Mouse (Mus musculus): ENCODE data around the gene Cep152. TPM values are rescaled to one million over a fixed set of nuclear protein-coding genes. Genes with fewer than 3 reads are reported as not detected.
A peak's percentile ranks its signal among the peaks of the same experiment; 100 is the strongest.

Gene Cep152
- polyA plus RNA-seq, 1 experiment from 2014 or later = 2.1 TPM

DNA sequence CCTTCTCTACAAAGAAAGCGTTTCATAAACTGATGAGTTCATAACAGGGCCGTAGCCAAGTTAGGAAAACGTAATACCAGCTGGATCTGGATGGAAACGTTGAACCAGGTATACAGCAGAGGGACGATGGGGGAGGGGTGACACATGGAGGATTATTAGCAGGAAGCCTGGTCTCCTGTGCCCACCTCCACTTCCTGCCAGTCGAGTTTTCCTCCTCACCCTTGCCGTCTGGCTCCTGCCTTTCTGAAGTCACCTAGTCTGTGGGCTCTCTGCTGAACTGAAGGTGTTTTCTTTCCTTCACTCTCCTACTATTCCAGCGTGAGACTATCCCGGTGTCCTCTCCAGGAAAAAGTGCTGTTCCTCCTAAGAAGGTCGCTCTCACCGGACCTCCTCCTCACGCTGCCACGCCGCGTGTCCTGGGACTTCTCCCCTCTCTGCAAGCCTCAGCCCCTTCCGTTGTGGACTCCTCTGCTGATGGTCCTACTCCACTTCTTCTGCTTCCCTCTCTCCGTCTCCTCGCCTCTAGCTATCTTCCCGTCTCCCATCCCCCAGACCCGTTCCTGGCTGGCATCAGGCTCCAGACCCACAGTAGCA, 35.7 kb upstream of the Cep152 start:
- 43% methylated on average over 20 of the region's 20 CpGs for WGBS
- Histone ChIP-seq H3K27me3 (replicated peaks) (0 out of 2 replicates have a peak, but pooled peaks cover 2% of the 10 kb centered on the region), H3K27ac (replicated peaks) (peak overlapping the region; percentile 56), H3K9me3 (replicated peaks) (no peaks in the 10 kb centered on the region), H3K4me1 (peaks cover 15% of the 10 kb centered on the region), H3K4me2 (peak overlapping the region; percentile 51), H3K9ac (replicated peaks) (peak overlapping the region; percentile 32), H3K36me3 (no peaks in the 10 kb centered on the region), H3K4me3 (replicated peaks) (peak overlapping the region; percentile 19)
- ATAC-seq (ENCODE audit: low FRiP score) = peak; percentile 66; the same call in 1 of the 2 replicates

DNA sequence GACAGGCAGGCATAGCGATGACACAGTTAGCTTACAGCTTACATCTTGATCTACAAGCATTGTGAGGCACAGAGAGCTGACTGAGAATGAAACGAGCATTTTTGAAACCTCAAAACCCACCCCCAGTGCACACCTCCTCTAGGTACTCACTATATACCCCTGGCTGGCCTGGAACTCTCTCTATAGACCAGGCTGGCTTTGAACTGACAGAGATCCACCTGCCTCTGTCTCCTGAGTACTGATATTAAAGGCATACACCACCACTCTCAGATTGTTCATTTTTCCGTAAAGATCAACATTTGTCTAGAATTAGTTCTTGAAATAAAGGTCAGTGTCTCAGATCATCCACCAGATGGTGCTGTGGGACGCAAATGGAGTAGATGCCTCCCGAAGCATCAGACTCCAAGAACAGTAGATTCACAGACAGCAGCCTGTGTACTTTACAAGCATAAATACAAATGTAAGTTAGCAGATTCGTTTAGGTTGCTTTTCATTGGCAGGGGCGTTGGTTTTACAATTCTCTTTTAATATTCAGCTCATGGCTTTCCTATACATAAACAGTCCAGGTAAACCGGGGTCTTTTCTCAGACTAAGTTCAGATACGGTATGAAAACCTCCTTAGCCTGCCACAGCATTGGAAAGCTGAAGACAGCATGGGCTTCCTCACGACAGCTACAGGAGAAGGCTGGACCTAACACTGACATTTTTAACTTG, 35.1 kb upstream of the Cep152 start:
- H3K27ac ChIP-seq (replicated peaks) = peak overlapping the region; percentile 56
- H3K27me3 ChIP-seq (replicated peaks) = 0 out of 2 replicates have a peak, but pooled peaks cover 2% of the 10 kb centered on the region
- no peaks in the 10 kb centered on the region for H3K9me3 ChIP-seq (replicated peaks)
- peak overlapping the region; percentile 19 for H3K4me3 ChIP-seq (replicated peaks)
- WGBS = 16% methylated on average over 10 of the region's 10 CpGs
- ATAC-seq (ENCODE audit: low FRiP score) = peak; percentile 86; the same call in 1 of the 2 replicates
- H3K4me2 ChIP-seq = peak overlapping the region; percentile 51
- H3K9ac ChIP-seq (replicated peaks) = peak overlapping the region; percentile 32; the same call in 1 of the 2 replicates
- no peaks in the 10 kb centered on the region for H3K36me3 ChIP-seq
- H3K4me1 ChIP-seq = peaks cover 15% of the 10 kb centered on the region

DNA sequence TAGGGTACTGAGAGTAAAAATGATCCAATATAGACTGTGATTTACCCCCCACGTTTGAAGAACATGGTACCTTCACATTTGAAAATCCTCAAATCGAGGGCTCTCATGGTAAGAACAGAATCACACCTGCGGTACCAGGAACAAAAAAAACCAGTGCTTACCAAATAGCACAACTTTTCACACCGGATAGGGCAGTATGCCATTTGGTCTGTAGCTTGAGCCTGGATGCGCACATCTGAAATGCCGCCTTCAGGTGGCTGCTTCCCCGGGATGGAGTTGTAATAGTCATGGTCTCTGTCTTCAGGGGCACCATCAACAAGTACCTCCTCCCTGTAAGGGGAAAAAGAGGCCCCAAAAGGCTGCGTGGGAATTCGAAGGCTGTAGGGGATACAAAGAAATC, 30.5 kb upstream of the Cep152 start:
- Histone ChIP-seq H3K9me3 (replicated peaks) (no peaks in the 10 kb centered on the region), H3K27me3 (replicated peaks) (no peaks in the 10 kb centered on the region), H3K4me1 (peaks cover 5% of the 10 kb centered on the region), H3K4me3 (replicated peaks) (no peak overlapping the region), H3K9ac (replicated peaks) (no peak overlapping the region), H3K4me2 (no peak overlapping the region), H3K27ac (replicated peaks) (no peak overlapping the region), H3K36me3 (no peaks in the 10 kb centered on the region)
- ATAC-seq (ENCODE audit: low FRiP score) = no peak
- WGBS = 93% methylated on average over 9 of the region's 9 CpGs

DNA sequence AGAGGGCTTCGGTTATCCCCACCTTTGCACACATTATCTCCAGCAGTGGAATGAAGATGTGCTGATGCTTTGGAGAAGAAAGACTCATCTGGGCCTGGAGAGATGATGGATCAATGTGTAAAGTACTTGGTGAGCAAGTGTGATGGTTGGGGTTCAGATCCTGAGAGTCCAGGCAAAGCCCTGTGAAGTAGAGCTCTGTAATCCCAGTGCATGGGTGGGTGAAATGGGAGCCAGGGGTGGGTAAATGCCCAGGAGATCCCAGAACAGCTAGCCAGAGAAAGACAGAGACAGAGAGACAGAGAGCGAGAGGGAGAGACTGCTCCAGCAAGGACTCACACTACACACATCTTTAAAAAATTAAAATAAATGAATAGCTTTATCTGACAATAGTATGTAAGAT, 28.4 kb upstream of the Cep152 start:
- Histone ChIP-seq H3K4me2 (no peak overlapping the region), H3K4me3 (replicated peaks) (no peak overlapping the region), H3K4me1 (no peaks in the 10 kb centered on the region), H3K27me3 (replicated peaks) (no peaks in the 10 kb centered on the region), H3K27ac (replicated peaks) (no peak overlapping the region), H3K9me3 (replicated peaks) (no peaks in the 10 kb centered on the region), H3K36me3 (no peaks in the 10 kb centered on the region), H3K9ac (replicated peaks) (no peak overlapping the region)
- no peak for ATAC-seq (ENCODE audit: low FRiP score)
- WGBS = 91% methylated on average over 2 of the region's 2 CpGs

DNA sequence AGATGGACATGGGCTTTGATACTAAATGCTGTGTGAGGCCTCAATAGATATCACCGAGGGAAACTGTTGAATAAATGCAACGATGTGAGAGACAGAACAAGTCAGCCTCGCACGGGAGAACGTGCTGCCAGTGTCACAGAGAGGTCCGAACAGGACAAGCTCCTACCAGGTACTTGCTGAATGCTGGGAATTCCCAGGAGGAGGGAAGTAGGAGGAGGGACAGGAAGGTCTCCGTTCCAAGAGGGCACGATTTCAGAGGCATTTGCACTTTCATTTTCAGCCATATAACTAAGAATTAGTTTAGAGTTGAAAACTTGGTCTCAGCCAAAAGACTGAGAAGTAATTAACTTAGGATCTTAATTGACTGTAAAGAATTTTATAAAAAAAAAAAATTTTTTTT, 26.6 kb upstream of the Cep152 start:
- H3K9ac ChIP-seq (replicated peaks) = no peak overlapping the region
- H3K27ac ChIP-seq (replicated peaks) = no peak overlapping the region
- no peaks in the 10 kb centered on the region for H3K36me3 ChIP-seq
- no peak overlapping the region for H3K4me2 ChIP-seq
- no peaks in the 10 kb centered on the region for H3K9me3 ChIP-seq (replicated peaks)
- WGBS = 51% methylated on average over 8 of the region's 8 CpGs
- no peak for ATAC-seq (ENCODE audit: low FRiP score)
- no peaks in the 10 kb centered on the region for H3K27me3 ChIP-seq (replicated peaks)
- no peaks in the 10 kb centered on the region for H3K4me1 ChIP-seq
- H3K4me3 ChIP-seq (replicated peaks) = no peak overlapping the region

DNA sequence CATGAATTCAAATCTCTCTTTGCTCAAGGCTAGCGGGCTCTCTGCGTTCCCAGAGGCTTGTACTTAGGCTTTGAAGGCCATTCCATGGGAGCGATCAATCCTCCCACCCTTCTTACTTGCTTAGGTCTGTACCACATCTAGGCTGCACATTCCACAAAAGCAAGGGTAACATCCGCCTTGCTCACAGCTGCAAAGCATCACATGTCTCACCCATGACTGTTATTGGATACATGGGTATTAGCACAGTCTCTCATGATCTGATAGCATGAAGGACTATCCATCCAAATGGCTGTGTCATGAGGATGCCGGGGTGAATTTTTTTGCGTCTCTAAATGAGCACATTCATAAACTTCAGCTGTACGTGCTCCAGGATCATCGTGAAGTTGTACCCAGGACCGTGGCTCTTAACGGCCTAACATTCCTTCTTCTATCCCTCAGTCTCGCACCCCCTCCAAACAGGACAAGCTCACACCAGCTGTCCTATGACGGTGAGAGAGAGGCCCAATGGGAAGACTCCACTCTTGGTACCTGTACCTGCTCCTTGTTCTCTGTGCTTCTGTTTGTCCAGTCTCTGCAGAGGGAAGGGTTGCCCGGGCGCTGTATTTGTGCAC, 25.9 kb upstream of the Cep152 start:
- no peaks in the 10 kb centered on the region for H3K27me3 ChIP-seq (replicated peaks)
- no peak overlapping the region for H3K9ac ChIP-seq (replicated peaks)
- 92% methylated on average over 14 of the region's 14 CpGs for WGBS
- H3K36me3 ChIP-seq = no peaks in the 10 kb centered on the region
- no peak for ATAC-seq (ENCODE audit: low FRiP score)
- no peak overlapping the region for H3K4me2 ChIP-seq
- H3K4me1 ChIP-seq = no peaks in the 10 kb centered on the region
- H3K4me3 ChIP-seq (replicated peaks) = no peak overlapping the region
- no peaks in the 10 kb centered on the region for H3K9me3 ChIP-seq (replicated peaks)
- H3K27ac ChIP-seq (replicated peaks) = no peak overlapping the region

DNA sequence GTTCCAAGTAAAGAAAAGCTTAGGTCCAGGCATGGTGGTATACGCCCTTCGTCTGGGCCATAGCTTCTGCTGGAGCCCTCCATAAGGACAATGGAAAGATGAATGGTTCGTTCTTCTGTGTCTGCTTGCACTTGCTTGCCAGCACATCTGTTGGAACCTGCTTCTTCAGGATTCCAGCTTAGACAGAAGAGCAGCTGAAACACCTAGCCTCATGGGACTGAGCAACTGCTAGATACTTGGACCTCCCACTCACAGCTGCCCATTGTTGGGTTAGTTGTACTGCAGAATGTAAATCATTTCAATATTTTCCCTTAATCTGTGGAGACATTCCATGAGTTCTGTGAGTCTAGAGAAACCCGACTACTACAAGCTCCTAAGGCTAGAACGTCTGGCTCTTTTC, 25.1 kb upstream of the Cep152 start:
- Histone ChIP-seq H3K4me2 (no peak overlapping the region), H3K9ac (replicated peaks) (no peak overlapping the region), H3K4me3 (replicated peaks) (no peak overlapping the region), H3K9me3 (replicated peaks) (no peaks in the 10 kb centered on the region), H3K27me3 (replicated peaks) (no peaks in the 10 kb centered on the region), H3K4me1 (no peaks in the 10 kb centered on the region), H3K27ac (replicated peaks) (no peak overlapping the region), H3K36me3 (no peaks in the 10 kb centered on the region)
- WGBS = 89% methylated on average over 5 of the region's 5 CpGs
- no peak for ATAC-seq (ENCODE audit: low FRiP score)

DNA sequence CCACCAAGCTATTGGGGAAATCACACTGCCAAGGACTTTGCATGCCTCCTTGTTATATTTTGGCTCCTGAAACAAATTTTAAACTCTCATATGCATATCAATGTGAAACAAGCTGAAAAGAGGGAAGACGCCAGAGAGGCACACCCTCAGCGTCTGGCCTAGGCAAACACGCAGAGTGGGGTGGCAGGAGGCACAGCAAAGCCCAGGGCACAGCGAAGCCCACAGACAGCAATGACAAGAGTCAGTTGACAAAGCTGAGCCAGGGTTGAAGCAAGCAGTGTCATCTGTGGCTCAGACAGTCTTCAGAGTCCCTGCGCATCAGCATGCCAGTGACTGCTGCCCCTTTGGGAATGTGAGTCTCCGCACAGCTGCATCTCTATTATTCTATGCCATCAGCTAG, 20.0 kb upstream of the Cep152 start:
- H3K9ac ChIP-seq (replicated peaks) = no peak overlapping the region
- H3K27ac ChIP-seq (replicated peaks) = no peak overlapping the region
- no peaks in the 10 kb centered on the region for H3K9me3 ChIP-seq (replicated peaks)
- no peaks in the 10 kb centered on the region for H3K36me3 ChIP-seq
- H3K27me3 ChIP-seq (replicated peaks) = no peaks in the 10 kb centered on the region
- no peaks in the 10 kb centered on the region for H3K4me1 ChIP-seq
- no peak overlapping the region for H3K4me3 ChIP-seq (replicated peaks)
- no peak for ATAC-seq (ENCODE audit: low FRiP score)
- H3K4me2 ChIP-seq = no peak overlapping the region
- 62% methylated on average over 6 of the region's 6 CpGs for WGBS

DNA sequence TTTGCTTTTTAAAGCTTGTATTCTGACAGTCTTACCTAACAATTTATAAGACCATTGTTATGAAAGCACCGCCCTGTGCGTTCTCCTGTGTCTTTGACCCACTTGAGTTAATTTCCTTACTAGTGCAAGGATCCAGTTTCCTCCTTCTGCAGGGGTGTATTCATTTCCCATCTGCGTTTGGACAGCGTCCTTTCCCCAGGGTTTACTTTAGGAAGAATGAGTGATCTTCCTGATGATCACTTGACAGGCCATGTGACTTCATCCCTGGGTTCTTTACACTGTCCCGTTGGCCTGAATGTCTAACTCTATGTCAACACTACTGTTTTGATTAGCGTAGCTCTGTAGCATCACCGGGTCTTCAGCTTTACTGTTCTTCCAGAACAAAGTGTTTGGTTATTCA, 12.4 kb upstream of the Cep152 start:
- no peaks in the 10 kb centered on the region for H3K27me3 ChIP-seq (replicated peaks)
- no peaks in the 10 kb centered on the region for H3K9me3 ChIP-seq (replicated peaks)
- no peaks in the 10 kb centered on the region for H3K4me1 ChIP-seq
- H3K27ac ChIP-seq (replicated peaks) = no peak overlapping the region
- no peaks in the 10 kb centered on the region; the same call in 1 of the 2 replicates for H3K36me3 ChIP-seq
- no peak overlapping the region for H3K9ac ChIP-seq (replicated peaks)
- no peak for ATAC-seq (ENCODE audit: low FRiP score)
- 93% methylated on average over 7 of the region's 7 CpGs for WGBS
- H3K4me2 ChIP-seq = no peak overlapping the region
- no peak overlapping the region for H3K4me3 ChIP-seq (replicated peaks)

DNA sequence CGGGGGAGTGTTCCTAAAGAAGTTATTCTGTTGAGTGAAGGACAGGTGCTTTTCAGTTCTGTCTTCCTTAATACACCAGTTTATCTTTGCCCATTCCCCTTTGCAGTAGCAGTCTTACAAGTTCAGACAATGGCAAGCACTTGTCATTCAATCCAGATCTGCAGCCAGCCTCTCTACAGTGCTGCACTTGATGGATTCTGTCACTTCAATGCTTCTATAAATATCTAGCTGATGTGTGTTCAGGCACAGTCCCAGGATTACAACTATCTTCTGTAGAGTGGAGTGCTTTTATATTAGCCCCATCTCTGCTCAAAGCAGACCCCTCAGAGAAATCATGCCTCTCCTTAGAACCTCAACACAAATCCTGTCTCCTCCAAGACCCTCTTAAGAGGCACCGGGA, 5.1 kb upstream of the Cep152 start:
- 97% methylated on average over 2 of the region's 2 CpGs for WGBS

DNA sequence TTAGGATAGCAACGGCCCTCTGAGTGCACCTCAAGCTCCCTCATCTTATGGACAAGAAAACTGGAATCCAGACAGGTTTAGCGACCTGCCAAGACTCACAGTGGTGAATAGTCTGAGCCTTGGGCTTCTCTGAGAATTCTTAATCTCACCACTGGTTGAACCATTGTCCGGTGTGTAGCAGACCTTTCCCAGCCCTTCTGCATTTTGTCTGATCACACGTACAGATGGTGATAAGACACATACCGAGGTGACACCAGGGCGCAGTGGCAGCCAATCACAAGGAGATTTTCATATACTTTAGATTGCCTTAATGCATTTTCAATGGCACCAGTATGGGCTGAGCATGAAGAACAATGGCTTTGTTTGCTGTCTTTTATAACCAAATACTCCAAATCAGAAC, 3.6 kb upstream of the Cep152 start:
- WGBS = 90% methylated on average over 6 of the region's 6 CpGs
- Histone ChIP-seq H3K36me3 (no peaks in the 10 kb centered on the region), H3K4me3 (replicated peaks) (no peak overlapping the region), H3K9me3 (replicated peaks) (no peaks in the 10 kb centered on the region), H3K4me2 (no peak overlapping the region), H3K9ac (replicated peaks) (no peak overlapping the region), H3K27me3 (replicated peaks) (no peaks in the 10 kb centered on the region), H3K27ac (replicated peaks) (no peak overlapping the region), H3K4me1 (peaks cover 16% of the 10 kb centered on the region)
- ATAC-seq (ENCODE audit: low FRiP score) = no peak

More for the DNA sequence above, 5.1 kb upstream of the Cep152 start:
- Histone ChIP-seq H3K9me3 (replicated peaks) (no peaks in the 10 kb centered on the region), H3K36me3 (no peaks in the 10 kb centered on the region), H3K27me3 (replicated peaks) (no peaks in the 10 kb centered on the region), H3K4me3 (replicated peaks) (no peak overlapping the region), H3K27ac (replicated peaks) (no peak overlapping the region), H3K4me1 (peaks cover 5% of the 10 kb centered on the region; the same call in 1 of the 2 replicates), H3K4me2 (no peak overlapping the region), H3K9ac (replicated peaks) (no peak overlapping the region)
- ATAC-seq (ENCODE audit: low FRiP score) = no peak

DNA sequence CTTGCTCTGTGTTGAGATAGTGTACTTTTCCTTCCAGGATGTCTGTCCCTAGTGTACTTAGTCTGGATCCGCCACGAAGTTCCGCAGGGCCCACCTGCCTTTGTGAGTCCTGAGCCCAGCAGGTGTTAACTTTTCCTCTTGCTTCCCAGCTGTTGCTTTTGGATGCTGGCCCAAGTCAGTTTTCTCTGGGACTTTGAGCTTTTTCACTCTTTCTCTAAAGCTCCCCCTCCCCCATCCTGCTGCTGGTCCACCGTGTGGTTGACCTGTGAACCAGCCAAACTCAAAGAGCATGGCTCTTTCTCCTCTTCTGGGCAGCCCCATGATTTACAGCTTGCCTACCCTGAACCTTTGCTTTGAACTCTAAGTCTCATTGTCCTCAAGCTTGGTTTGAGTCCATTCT, 1.6 kb upstream of the Cep152 start:
- ATAC-seq (ENCODE audit: low FRiP score) = no peak
- Histone ChIP-seq H3K27me3 (replicated peaks) (no peaks in the 10 kb centered on the region), H3K4me2 (no peak overlapping the region), H3K4me1 (peaks cover 21% of the 10 kb centered on the region), H3K36me3 (no peaks in the 10 kb centered on the region), H3K4me3 (replicated peaks) (no peak overlapping the region), H3K9me3 (replicated peaks) (no peaks in the 10 kb centered on the region), H3K9ac (replicated peaks) (no peak overlapping the region), H3K27ac (replicated peaks) (no peak overlapping the region)
- WGBS = 72% methylated on average over 4 of the region's 4 CpGs

Measured in neural tube, embryonic 15.5 days (tissue).